Mouse (Mus musculus): Measurements from ENCODE around the gene Fam216b. TPM values are rescaled to one million over a fixed set of nuclear protein-coding genes. Genes with fewer than 3 reads are reported as not detected.

Fam216b gene
- not detected for total RNA-seq (2022)

DNA sequence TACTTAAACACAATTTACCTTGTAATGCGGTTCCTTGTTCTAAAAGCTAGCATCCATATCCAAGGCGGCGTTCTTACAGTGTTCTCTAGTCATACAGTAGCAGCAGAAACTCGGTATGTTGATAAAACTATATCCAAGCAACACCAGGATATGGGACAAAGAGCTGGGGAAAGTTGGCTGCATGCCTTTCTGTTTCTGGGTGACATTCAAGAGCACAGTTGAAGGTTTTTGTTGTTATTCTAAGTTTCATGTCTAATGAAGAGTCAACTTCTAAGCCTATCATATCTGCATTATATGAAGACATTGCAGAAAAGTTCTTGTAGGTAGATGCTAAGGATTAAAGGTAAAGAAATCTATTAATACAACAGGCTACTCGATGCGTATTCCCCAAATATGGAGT is at the start of gene Fam216b:
TSS of gene Fam216b (minus strand) at position 101 of the 400 bp plus-strand sequence.
- DNase-seq (ENCODE audit: low spot score), result no peak

DNA sequence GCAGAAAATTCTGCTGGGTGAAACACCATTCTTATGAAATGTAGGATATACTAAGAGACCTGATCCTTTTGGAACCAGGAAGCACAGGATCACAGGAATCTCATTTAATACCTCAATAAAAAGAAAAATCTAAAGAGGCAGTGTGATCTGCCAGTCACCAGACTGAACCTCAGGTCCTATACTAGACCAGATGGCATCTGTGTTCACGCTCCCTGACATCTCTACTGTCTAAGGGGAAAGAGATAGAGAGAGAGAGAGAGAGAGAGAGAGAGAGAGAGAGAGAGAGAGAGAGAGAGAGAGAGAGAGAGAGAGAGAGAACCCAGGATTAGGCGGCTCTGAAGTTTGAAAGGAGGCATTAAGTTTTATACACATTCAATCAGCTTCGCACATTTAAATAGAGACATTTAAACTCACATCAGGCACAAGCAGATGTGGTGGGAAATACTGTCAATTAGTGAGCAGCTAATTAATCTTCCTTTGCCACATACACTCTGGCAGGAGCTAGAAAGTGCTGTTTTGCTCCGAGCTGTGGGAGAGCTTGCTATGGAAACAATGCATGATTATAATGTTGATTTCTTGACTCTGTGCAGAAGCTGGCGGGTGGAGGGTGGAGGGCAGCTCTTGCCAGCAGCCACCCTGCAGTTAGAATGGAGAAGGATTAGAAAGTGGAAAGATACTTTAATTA is 43.7 kb upstream of the Fam216b start:
- DNase-seq (ENCODE audit: low spot score), result no peak

GRCm38 (mm10) chr14:78126670-78127069 is 37.9 kb upstream of the Fam216b start:
- no peak for DNase-seq (ENCODE audit: low spot score)

GRCm38 (mm10) chr14:78120286-78120685 is 31.5 kb upstream of the Fam216b start:
- DNase-seq (ENCODE audit: low spot score), result no peak

DNA sequence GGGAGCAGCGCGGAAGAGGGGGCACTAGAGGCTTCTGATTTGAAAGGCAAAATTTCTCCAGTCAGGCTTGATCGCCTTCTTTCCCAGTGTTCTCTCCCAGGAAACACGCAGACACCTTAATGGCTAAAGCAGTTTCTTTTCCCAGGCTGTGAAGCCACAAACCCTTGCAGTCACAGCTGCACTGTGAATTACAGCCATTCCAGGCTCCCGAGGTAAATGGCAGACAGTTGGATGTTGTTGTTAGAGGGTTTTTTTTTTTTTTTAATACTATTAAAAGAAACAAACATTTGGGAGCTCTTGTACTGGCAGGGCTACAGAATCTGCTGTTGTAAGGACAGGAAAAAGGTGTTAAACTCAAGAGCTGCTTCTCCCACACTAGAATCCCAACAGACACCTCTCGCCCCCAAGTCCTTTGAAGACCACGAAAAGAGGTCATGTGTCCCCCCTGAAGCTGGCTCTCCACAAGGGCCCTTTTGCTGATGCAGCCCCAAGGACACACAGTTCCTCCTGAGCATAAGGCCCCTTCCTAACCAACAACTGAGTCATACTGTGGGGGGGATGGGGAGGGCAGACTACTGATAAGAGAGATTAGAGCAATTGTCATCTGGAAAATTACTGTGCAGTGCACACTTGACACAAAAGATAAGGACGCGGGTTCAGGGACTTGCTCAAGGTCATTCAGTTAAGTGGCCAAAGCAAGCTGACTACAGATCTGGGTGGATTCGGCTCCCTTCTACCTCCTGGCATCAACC is 30.8 kb upstream of the Fam216b start:
- DNase-seq (ENCODE audit: low spot score), result no peak

GRCm38 (mm10) chr14:78117671-78118070 is 28.9 kb upstream of the Fam216b start:
- no peak for DNase-seq (ENCODE audit: low spot score)

- DNase-seq (ENCODE audit: low spot score), result no peak
Measured at GRCm38 (mm10) chr14:78117268-78117667, 28.5 kb upstream of the Fam216b start.

- no peak for DNase-seq (ENCODE audit: low spot score)
Measured at GRCm38 (mm10) chr14:78112466-78112865, 23.7 kb upstream of the Fam216b start.

GRCm38 (mm10) chr14:78110871-78111270 is 22.1 kb upstream of the Fam216b start:
- DNase-seq (ENCODE audit: low spot score), result no peak

GRCm38 (mm10) chr14:78109419-78109818 is 20.6 kb upstream of the Fam216b start:
- no peak for DNase-seq (ENCODE audit: low spot score)

DNA sequence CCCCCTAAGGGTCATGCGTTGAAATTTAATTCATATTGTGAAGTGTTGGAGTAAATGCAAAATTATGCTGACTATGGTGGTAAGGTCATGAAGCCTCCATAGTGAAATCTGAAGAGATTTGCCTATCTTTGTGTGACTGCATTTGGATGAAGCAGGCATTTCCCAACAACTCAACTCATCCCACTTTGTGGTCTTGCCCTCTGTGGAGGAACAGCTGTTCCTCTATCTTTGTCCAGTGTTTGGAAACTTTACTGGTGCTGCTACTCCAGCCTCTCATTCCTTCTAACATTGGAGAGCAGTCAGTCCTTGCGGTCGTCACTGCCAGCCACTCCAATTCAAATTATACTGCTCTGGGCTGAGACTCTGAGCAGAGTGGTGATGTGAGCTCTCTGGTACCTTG is 19.6 kb upstream of the Fam216b start:
- no peak for DNase-seq (ENCODE audit: low spot score)

DNA sequence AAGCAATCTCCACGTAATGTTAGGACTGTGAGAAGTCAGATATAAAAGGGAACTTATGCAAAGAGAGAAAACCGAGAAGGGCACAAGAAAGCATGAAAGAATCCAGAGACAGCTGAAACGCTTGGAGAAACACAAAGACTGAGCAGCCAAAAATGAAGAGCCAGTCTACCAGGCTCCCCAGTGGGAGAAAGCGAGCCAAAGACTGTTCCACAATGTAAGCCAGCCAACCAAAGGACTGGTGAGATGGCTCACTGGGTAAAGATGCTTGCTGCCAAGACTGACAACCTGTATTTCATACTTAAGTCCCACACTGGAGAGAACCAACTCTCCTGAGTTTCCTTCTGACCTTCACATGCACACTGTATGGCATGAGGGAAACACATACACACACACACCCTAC is 784 bp upstream of the Fam216b start:
- DNase-seq (ENCODE audit: low spot score), result no peak

GRCm38 (mm10) chr14:78083465-78083864 is 5.3 kb downstream of the Fam216b start:
- no peak for DNase-seq (ENCODE audit: low spot score)

- no peak for DNase-seq (ENCODE audit: low spot score)
Measured at GRCm38 (mm10) chr14:78077508-78077907, 11.3 kb downstream of the Fam216b start.

DNA sequence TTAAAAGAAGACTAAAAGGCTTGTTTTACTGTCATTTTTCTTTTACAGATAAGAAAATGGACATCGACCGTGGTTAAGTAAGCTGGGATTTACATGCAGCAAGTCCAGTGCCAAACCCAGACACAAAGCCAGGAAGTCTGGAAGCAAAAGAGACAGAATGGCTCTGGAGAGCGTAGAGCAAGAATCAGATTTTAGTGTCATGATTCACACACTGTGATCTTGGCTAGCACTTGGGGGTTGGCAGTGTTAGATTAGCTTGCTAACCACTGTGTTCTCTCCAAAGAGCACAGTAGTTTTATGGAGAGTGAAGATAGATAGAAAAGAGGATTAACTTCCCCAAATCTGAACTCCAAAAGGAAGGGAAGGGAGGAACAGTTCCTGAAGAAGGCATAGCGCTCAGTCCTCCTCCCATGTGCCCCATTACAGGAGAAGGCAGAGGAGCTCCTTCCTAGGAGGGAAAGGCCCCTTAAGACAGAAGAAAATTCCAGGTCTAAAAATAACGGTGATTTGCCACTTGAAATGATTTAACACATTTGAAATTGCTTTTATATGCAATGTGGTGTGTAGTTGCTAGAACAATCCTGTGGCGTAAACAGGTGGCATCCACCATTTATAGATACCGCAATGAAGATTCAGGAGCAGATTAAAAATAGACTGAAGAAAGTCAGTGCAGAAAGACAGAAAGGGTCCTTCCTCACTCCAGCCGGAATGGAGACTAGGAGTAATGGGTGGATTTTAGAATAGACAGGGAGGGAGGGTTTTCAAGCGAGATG is 22.7 kb downstream of the Fam216b start:
- no peak for DNase-seq (ENCODE audit: low spot score)

DNA sequence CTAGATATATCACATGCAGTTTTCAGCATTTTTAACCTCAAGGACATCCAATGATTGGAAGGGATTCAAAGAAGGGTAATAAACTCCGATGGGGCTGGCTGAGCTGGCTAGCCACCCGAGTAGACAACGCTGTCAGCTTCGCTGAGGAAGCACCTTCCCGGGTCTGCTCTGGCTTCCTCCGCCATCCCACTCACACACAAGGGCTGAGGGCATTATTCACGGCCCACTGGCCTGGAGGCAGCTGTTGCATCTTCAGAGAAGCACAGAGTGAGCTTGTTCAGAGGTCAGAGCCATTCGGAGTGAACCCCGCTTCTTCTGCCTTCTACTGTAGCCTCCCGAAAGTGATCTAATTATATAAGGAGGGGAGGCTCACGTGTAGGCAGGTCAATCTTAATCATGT is 26.3 kb downstream of the Fam216b start:
- DNase-seq (ENCODE audit: low spot score), result no peak

GRCm38 (mm10) chr14:78060609-78060951 is 28.2 kb downstream of the Fam216b start:
- no peak for DNase-seq (ENCODE audit: low spot score)

GRCm38 (mm10) chr14:78059878-78060608 is 28.8 kb downstream of the Fam216b start:
- no peak for DNase-seq (ENCODE audit: low spot score)

GRCm38 (mm10) chr14:78057362-78057761 is 31.4 kb downstream of the Fam216b start:
- DNase-seq (ENCODE audit: low spot score), result no peak

DNA sequence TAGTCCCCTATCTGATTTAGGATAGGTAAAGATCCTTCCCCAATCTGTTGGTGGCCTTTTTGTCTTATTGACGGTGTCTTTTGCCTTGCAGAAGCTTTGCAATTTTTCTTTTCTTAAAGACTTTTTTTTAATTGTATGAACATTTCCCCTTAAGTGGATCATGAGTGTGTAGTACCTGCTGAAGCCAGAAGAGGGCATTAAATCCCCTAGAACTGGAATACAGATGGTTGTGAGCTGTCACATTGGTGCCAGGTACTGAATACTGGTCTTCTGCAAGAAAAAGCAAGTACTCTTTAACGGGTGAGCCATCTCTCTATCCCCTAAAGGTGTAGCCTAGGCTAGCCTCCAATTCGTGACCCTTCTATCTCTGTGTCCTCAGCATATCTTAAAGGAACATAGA is 32.4 kb downstream of the Fam216b start:
- DNase-seq (ENCODE audit: low spot score), result no peak

- no peak for DNase-seq (ENCODE audit: low spot score)
Measured at GRCm38 (mm10) chr14:78048674-78049073, 40.1 kb downstream of the Fam216b start.

- DNase-seq (ENCODE audit: low spot score), result no peak
Measured at GRCm38 (mm10) chr14:78048258-78048657, 40.5 kb downstream of the Fam216b start.

Data from heart, adult 8-10 months (tissue).